Mouse (Mus musculus) retina, postnatal 7 days (tissue): Measurements from ENCODE around the gene Dbf4.

ENCODE experiments used
- DNase-seq: peaks from one replicate; pipeline ENCODE4 v3.0.0-alpha.2; 2012; ENCODE audit warnings: low read depth, low spot score

The Dbf4 gene

GRCm38 (mm10) chr5:8366771-8367613 is 55.5 kb downstream of the Dbf4 start:
- DNase-seq, result no peak

- no peak for DNase-seq
Observed at GRCm38 (mm10) chr5:8362361-8362760, 60.2 kb downstream of the Dbf4 start.

GRCm38 (mm10) chr5:8357677-8358076 is 64.8 kb downstream of the Dbf4 start:
- no peak for DNase-seq

- no peak for DNase-seq
Observed at GRCm38 (mm10) chr5:8356885-8357651, 65.4 kb downstream of the Dbf4 start.

- no peak for DNase-seq
Observed at GRCm38 (mm10) chr5:8356326-8356725, 66.2 kb downstream of the Dbf4 start.

GRCm38 (mm10) chr5:8349557-8349956 is 73.0 kb downstream of the Dbf4 start:
- no peak for DNase-seq
